Mouse (Mus musculus) limb, embryonic 14.5 days (tissue): ENCODE results near the gene Tns1. TPM values are rescaled to one million over a fixed set of nuclear protein-coding genes. Genes with fewer than 3 reads are reported as not detected.
A peak's percentile ranks its signal among the peaks of the same experiment; 100 is the strongest.

Source experiments
- ATAC-seq: fragments of 200-750 bp; cut with Nextera tagmentation; 2 replicates; pipeline ENCODE4 v1.8.0; 2017; ENCODE audit warnings: low read depth, moderate number of reproducible peaks, moderate TSS enrichment; ENCODE audit not compliant: low FRiP score
- DNase-seq: peaks from one replicate; pipeline ENCODE4 v3.0.0-alpha.2; 2015; ENCODE audit warnings: low spot score
- H3K27ac ChIP-seq: fragments of 300-500 bp; sonication (generic); replicated peaks from 2 replicates; pipeline ENCODE4 v1.5.1; 2014; ENCODE audit warnings: low read depth, mild to moderate bottlenecking, low read length, moderate library complexity, mixed read lengths
- H3K27me3 ChIP-seq: fragments of 300-500 bp; sonication (generic); 2 replicates; pipeline ENCODE4 v1.6.1; 2014; ENCODE audit warnings: low read length, mixed read lengths; ENCODE audit not compliant: control insufficient read depth, insufficient read depth
- H3K36me3 ChIP-seq: fragments of 300-500 bp; sonication (generic); 2 replicates; pipeline ENCODE4 v1.6.1; 2014; ENCODE audit warnings: mild to moderate bottlenecking, low read length, moderate library complexity, mixed read lengths; ENCODE audit not compliant: control insufficient read depth, insufficient read depth
- H3K4me1 ChIP-seq: fragments of 300-500 bp; sonication (generic); 2 replicates; pipeline ENCODE4 v1.6.1; 2014; ENCODE audit warnings: antibody characterized with exemption, low read length, mixed read lengths; ENCODE audit not compliant: control insufficient read depth, insufficient read depth
- H3K4me2 ChIP-seq: fragments of 300-500 bp; sonication (generic); replicated peaks from 2 replicates; pipeline ENCODE4 v1.6.1; 2014; ENCODE audit warnings: low read depth, mild to moderate bottlenecking, low read length, moderate library complexity; ENCODE audit not compliant: severe bottlenecking
- H3K4me3 ChIP-seq: fragments of 300-500 bp; sonication (generic); replicated peaks from 2 replicates; pipeline ENCODE4 v1.5.1; 2014; ENCODE audit warnings: low read length
- H3K9ac ChIP-seq: fragments of 300-500 bp; sonication (generic); 2 replicates; pipeline ENCODE4 v1.6.1; 2014; ENCODE audit warnings: mild to moderate bottlenecking, low read depth, low read length, moderate library complexity; ENCODE audit not compliant: severe bottlenecking
- H3K9me3 ChIP-seq: fragments of 300-500 bp; sonication (generic); 2 replicates; pipeline ENCODE4 v1.6.1; 2016; ENCODE audit warnings: low read length; ENCODE audit not compliant: control insufficient read depth
- POLR2A ChIP-seq: fragments of 200-500 bp; IDR thresholded peaks from 2 replicates; pipeline ENCODE4 v1.8.0; 2012; ENCODE audit warnings: inconsistent platforms, mild to moderate bottlenecking, moderate library complexity, borderline replicate concordance; ENCODE audit not compliant: insufficient read depth, insufficient read length; ENCODE audit errors: extremely low read depth
- WGBS: fragments of 180-500 bp; shearing (Covaris S2); extraction: QIAGEN DNeasy Blood & Tissue Kit; methylation state at CpG from one replicate; pipeline ENCODE4 v1.1.7; 2014; 5-methylcytosine and 5-hydroxymethylcytosine counted together
- polyA plus RNA-seq, 2 experiments: library from polyadenylated mRNA; depleted of rRNA in 1 of 2; stranded (reverse) in 1 of 2; unstranded in 1 of 2; fragments of >200 nt; fragmentation: Nextera tagmentation in 1 of 2; extraction: Ambion mirVana in 1 of 2; gene quantifications; 2 replicates each; pipeline versions ENCODE4 v1.2.1 to v1.2.3; 2012 to 2014

Tns1 gene
- polyA plus RNA-seq, 2 experiments, result 38.0 to 51.3 TPM

DNA sequence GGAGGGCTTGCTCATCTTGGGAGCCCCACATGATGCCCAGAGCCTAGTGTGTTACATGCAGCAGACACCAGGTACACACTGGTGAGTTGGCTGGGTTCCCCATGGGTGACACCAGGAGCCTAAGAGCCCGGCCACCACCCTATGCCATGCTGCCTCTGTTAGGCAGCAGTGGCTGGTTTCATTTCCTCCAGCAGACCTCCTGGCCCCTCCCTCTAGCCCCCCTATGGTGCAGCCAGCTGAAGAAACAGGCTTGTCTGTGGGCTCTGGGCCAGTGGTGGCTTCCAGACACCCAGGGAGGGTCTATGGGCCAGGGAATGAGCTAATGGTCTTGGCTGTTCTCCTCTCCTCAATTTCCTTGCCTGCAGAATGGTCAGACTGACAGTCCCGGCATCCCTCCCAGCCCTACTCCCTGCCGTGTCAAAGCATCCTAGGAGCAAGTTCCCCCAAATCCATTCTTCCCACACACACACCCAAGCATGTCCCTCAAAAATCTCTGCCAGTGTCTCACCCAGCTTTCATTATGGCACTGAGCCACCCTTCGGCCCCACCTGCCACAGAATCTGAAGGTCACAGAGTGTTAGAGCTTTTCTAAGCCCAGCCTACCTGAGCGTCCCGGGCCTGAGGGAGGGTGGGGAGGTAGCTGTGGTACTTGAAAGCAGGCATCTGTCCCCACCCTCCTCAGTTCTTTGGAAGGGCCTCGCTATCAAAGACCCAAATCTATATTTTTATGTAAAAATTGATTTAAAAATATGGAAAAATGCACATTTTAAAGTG, 29.6 kb downstream of the Tns1 start:
- 43% methylated on average over 7 of the region's 7 CpGs for WGBS
- Histone ChIP-seq H3K27me3 (peaks cover 5% of the 10 kb centered on the region; the same call in 1 of the 2 replicates), H3K27ac (no peak overlapping the region), H3K4me1 (peaks cover 67% of the 10 kb centered on the region), H3K9me3 (no peaks in the 10 kb centered on the region), H3K9ac (no peak overlapping the region), H3K4me3 (no peak overlapping the region), H3K36me3 (no peaks in the 10 kb centered on the region), H3K4me2 (0 out of 2 replicates have a peak overlapping the region, but pooled peaks have one; percentile 10)
- TF ChIP-seq POLR2A, result no peak
- peak; percentile 70 for DNase-seq
- ATAC-seq, result no peak

DNA sequence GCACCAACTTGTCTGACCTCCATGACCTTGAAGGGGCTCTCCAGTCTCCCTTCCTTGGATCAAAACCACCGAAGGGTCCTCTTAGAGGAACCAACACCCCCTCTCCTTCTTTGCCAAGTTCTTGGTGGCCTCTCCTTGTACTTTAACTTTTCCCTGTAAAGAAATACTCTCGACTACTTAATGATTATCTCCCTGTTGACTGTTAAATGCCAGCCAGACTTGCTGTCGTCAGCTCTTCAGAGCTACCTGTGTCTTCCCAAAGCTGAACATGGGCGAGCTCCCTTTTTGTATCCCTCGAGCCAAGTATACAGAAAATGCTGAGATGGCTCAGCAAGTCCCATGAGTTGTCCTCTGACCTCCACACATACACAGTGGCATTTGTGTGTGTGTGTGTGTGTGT, 30.8 kb downstream of the Tns1 start:
- WGBS, result 77% methylated on average over 5 of the region's 5 CpGs
- H3K4me3 ChIP-seq, result no peak overlapping the region
- peaks cover 5% of the 10 kb centered on the region; the same call in 1 of the 2 replicates for H3K27me3 ChIP-seq
- DNase-seq (no peak), ATAC-seq (no peak)
- no peak overlapping the region for H3K9ac ChIP-seq
- no peak overlapping the region for H3K27ac ChIP-seq
- no peak for TF ChIP-seq POLR2A
- H3K4me2 ChIP-seq, result no peak overlapping the region
- peaks cover 66% of the 10 kb centered on the region for H3K4me1 ChIP-seq
- H3K9me3 ChIP-seq, result no peaks in the 10 kb centered on the region
- no peaks in the 10 kb centered on the region for H3K36me3 ChIP-seq

DNA sequence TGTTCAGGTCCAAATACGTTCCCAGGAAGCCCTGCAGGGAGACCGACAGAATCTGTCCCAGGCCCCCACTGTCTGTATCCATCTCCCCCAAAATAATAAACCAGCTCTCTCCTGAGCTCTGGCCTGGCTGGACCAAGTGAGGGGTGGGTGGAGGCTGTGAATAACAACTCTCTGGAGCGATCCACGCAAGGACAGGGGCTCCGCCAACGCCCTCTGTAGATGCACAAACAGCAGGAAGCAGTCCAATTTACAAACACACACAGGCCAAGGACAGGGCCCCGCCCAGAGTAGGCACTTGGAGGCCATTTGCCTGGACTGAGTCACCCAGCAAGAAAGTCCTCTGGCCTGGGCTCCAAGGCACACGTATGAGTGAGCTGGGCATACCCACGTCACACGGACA, 32.0 kb downstream of the Tns1 start:
- H3K9ac ChIP-seq, result no peak overlapping the region
- no peaks in the 10 kb centered on the region for H3K36me3 ChIP-seq
- ATAC-seq, result peak; percentile 13
- no peaks in the 10 kb centered on the region for H3K9me3 ChIP-seq
- WGBS, result 34% methylated on average over 10 of the region's 10 CpGs
- no peak overlapping the region for H3K4me3 ChIP-seq
- H3K27ac ChIP-seq, result peak overlapping the region; percentile 96
- H3K4me1 ChIP-seq, result peaks cover 62% of the 10 kb centered on the region
- DNase-seq, result no peak
- no peak for TF ChIP-seq POLR2A
- peaks cover 5% of the 10 kb centered on the region; the same call in 1 of the 2 replicates for H3K27me3 ChIP-seq
- H3K4me2 ChIP-seq, result peak overlapping the region; percentile 75; the same call in 1 of the 2 replicates

DNA sequence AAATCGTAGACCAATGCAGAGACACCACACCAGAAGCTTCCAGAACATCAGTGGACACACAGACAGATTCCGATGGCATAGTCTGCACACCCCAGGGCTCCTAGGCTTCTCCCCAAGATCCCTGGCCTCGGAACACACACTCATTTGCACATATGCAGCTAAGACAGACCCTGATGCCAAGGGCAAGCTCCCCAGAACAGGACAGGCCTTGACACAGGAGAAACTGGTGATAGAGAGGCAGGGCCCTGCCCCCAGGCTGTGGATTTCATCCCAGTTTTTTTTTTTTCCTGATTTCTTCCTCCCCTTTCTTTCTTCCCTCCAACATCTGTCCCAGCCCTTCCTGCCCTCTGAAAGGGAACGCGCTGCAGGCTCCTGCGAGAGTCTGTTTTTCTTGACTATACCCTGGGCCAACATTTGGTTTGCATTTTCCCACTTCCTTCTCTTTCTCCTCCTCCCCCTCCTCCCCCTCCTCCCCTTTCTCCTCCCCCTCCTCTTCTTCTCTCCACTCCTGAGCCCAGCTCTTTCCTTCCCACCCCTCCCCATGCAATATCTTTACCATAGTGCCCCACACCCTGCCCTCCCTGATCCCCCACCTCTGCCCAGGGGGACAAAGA, 32.5 kb downstream of the Tns1 start:
- Histone ChIP-seq H3K4me3 (peak overlapping the region; percentile 48), H3K9ac (peak overlapping the region; percentile 58), H3K4me1 (peaks cover 61% of the 10 kb centered on the region), H3K9me3 (no peaks in the 10 kb centered on the region), H3K27ac (peak overlapping the region; percentile 96), H3K4me2 (peak overlapping the region; percentile 75), H3K27me3 (peaks cover 2% of the 10 kb centered on the region; the same call in 1 of the 2 replicates), H3K36me3 (no peaks in the 10 kb centered on the region)
- ATAC-seq (peak; percentile 76), DNase-seq (peak; percentile 84)
- 8% methylated on average over 6 of the region's 6 CpGs for WGBS
- no peak for TF ChIP-seq POLR2A

DNA sequence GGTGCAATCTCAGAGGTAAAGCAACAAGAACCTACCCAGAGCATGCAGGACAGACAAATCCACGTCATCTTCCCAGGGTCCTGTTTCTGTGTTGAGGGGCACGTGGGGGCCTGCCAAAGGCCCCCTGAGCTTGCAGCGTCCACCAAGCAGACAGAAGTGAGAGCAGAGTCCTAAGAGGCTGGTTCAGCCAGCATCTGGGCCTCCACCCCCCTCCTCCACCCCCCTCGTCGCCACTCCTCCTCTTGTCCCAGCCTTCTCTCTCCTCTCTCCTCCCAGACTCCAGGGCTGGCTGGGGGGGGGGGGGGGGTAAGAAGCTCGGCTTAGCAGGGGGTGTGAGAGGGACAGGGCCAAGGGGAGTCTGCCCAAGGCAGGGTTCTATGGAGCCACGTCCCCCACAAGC, 33.1 kb downstream of the Tns1 start:
- WGBS, result 7% methylated on average over 6 of the region's 7 CpGs
- Histone ChIP-seq H3K9me3 (no peaks in the 10 kb centered on the region), H3K36me3 (no peaks in the 10 kb centered on the region), H3K27me3 (no peaks in the 10 kb centered on the region), H3K4me1 (peaks cover 58% of the 10 kb centered on the region), H3K27ac (peak overlapping the region; percentile 96), H3K4me3 (peak overlapping the region; percentile 48), H3K4me2 (peak overlapping the region; percentile 75), H3K9ac (peak overlapping the region; percentile 58)
- peak; percentile 57 for DNase-seq
- ATAC-seq, result peak; percentile 47
- TF ChIP-seq POLR2A, result no peak
